Mouse (Mus musculus) neural tube, embryonic 12.5 days (tissue): ENCODE results near the gene Reps1. TPM values are rescaled to one million over a fixed set of nuclear protein-coding genes. Genes with fewer than 3 reads are reported as not detected.
A peak's percentile ranks its signal among the peaks of the same experiment; 100 is the strongest.

Experiments used
- ATAC-seq: fragments of 200-750 bp; cut with Nextera tagmentation; 2 replicates; pipeline ENCODE4 v1.8.0; 2017; ENCODE audit warnings: low read depth, mild to moderate bottlenecking, moderate TSS enrichment, moderate library complexity; ENCODE audit not compliant: low FRiP score
- H3K27ac ChIP-seq: fragments of 300-500 bp; sonication (generic); 2 replicates; pipeline ENCODE4 v1.5.1; 2016
- H3K27me3 ChIP-seq: fragments of 300-500 bp; sonication (generic); replicated peaks from 2 replicates; pipeline ENCODE4 v1.6.1; 2016; ENCODE audit warnings: mild to moderate bottlenecking
- H3K36me3 ChIP-seq: fragments of 300-500 bp; sonication (generic); 2 replicates; pipeline ENCODE4 v1.6.1; 2016; ENCODE audit warnings: mild to moderate bottlenecking
- H3K4me1 ChIP-seq: fragments of 300-500 bp; sonication (generic); 2 replicates; pipeline ENCODE4 v1.6.1; 2016
- H3K4me2 ChIP-seq: fragments of 300-500 bp; sonication (generic); replicated peaks from 2 replicates; pipeline ENCODE4 v1.6.1; 2016; ENCODE audit warnings: mild to moderate bottlenecking
- H3K4me3 ChIP-seq: fragments of 300-500 bp; sonication (generic); 2 replicates; pipeline ENCODE4 v1.5.1; 2016
- H3K9ac ChIP-seq: fragments of 300-500 bp; sonication (generic); 2 replicates; pipeline ENCODE4 v1.6.1; 2016; ENCODE audit warnings: mild to moderate bottlenecking
- H3K9me3 ChIP-seq: fragments of 300-500 bp; sonication (generic); 2 replicates; pipeline ENCODE4 v1.6.1; 2016; ENCODE audit warnings: mild to moderate bottlenecking
- WGBS: fragments of 180-500 bp; shearing (Covaris S2); methylation state at CpG from one replicate; pipeline ENCODE4 v1.1.7; 2016; 5-methylcytosine and 5-hydroxymethylcytosine counted together
- polyA plus RNA-seq: library from polyadenylated mRNA; unstranded; fragments of >200 nt; fragmentation: Nextera tagmentation; extraction: Ambion mirVana; gene quantifications from 2 replicates; pipeline ENCODE4 v1.2.1, GENCODE M21; 2016

Reps1 gene
- polyA plus RNA-seq = 39.6 and 44.7 TPM in 2 replicates

- Histone ChIP-seq H3K27ac (peak within 1 kb of the TSS; percentile 86), H3K4me2 (peak within 1 kb of the TSS; percentile 78), H3K9me3 (no peaks in the 10 kb centered on the region), H3K9ac (peak within 1 kb of the TSS; percentile 97), H3K4me1 (peaks cover 18% of the 10 kb centered on the region), H3K27me3 (no peaks in the 10 kb centered on the region), H3K4me3 (peak within 1 kb of the TSS; percentile 94), H3K36me3 (no peaks in the 10 kb centered on the region)
- under 1% methylated on average over 89 of the region's 90 CpGs for WGBS
- peak; percentile 90 for ATAC-seq
These were observed at the start of gene Reps1 for GRCm38 (mm10) chr10:18055696-18056390. Gene Reps1, plus strand, starts transcription at chr10:18055861.

GRCm38 (mm10) chr10:18006756-18007155 is 48.9 kb upstream of the Reps1 start:
- Histone ChIP-seq H3K4me2 (no peak overlapping the region), H3K27ac (no peak overlapping the region), H3K36me3 (peaks cover 14% of the 10 kb centered on the region; the same call in 1 of the 2 replicates), H3K4me1 (no peaks in the 10 kb centered on the region), H3K27me3 (no peaks in the 10 kb centered on the region), H3K9me3 (no peaks in the 10 kb centered on the region), H3K4me3 (no peak overlapping the region), H3K9ac (no peak overlapping the region)
- ATAC-seq = no peak
- WGBS = 94% methylated on average over 1 of the region's 1 CpGs

GRCm38 (mm10) chr10:18007243-18007642 is 48.4 kb upstream of the Reps1 start:
- ATAC-seq = no peak
- Histone ChIP-seq H3K4me2 (no peak overlapping the region), H3K9ac (no peak overlapping the region), H3K4me3 (no peak overlapping the region), H3K27me3 (no peaks in the 10 kb centered on the region), H3K4me1 (no peaks in the 10 kb centered on the region), H3K36me3 (peaks cover 16% of the 10 kb centered on the region; the same call in 1 of the 2 replicates), H3K27ac (no peak overlapping the region), H3K9me3 (no peaks in the 10 kb centered on the region)
- WGBS = 92% methylated on average over 3 of the region's 3 CpGs

- ATAC-seq = no peak
- H3K9ac ChIP-seq = no peak overlapping the region
These were observed 47.5 kb upstream of the Reps1 start for GRCm38 (mm10) chr10:18008118-18008517.

GRCm38 (mm10) chr10:18009744-18010143 is 45.9 kb upstream of the Reps1 start:
- Histone ChIP-seq H3K4me1 (no peaks in the 10 kb centered on the region), H3K36me3 (peaks cover 23% of the 10 kb centered on the region), H3K9me3 (no peaks in the 10 kb centered on the region), H3K4me3 (no peak overlapping the region), H3K9ac (no peak overlapping the region), H3K27me3 (no peaks in the 10 kb centered on the region), H3K27ac (no peak overlapping the region), H3K4me2 (no peak overlapping the region)
- 89% methylated on average over 1 of the region's 1 CpGs for WGBS
- ATAC-seq = no peak

More at GRCm38 (mm10) chr10:18008118-18008517, 47.5 kb upstream of the Reps1 start:
- Histone ChIP-seq H3K36me3 (peaks cover 16% of the 10 kb centered on the region; the same call in 1 of the 2 replicates), H3K4me1 (no peaks in the 10 kb centered on the region), H3K4me3 (no peak overlapping the region), H3K27me3 (no peaks in the 10 kb centered on the region), H3K27ac (no peak overlapping the region), H3K4me2 (no peak overlapping the region), H3K9me3 (no peaks in the 10 kb centered on the region)

GRCm38 (mm10) chr10:18011761-18012160 is 43.9 kb upstream of the Reps1 start:
- no peaks in the 10 kb centered on the region for H3K27me3 ChIP-seq
- H3K9ac ChIP-seq = no peak overlapping the region
- H3K36me3 ChIP-seq = peaks cover 27% of the 10 kb centered on the region
- H3K4me2 ChIP-seq = no peak overlapping the region
- 89% methylated on average over 5 of the region's 5 CpGs for WGBS
- no peak for ATAC-seq
- H3K4me3 ChIP-seq = no peak overlapping the region
- H3K27ac ChIP-seq = no peak overlapping the region
- no peaks in the 10 kb centered on the region for H3K9me3 ChIP-seq
- H3K4me1 ChIP-seq = no peaks in the 10 kb centered on the region

- no peak overlapping the region for H3K9ac ChIP-seq
- H3K9me3 ChIP-seq = no peaks in the 10 kb centered on the region
- WGBS = 74% methylated on average over 7 of the region's 7 CpGs
- no peak overlapping the region for H3K4me3 ChIP-seq
- H3K27me3 ChIP-seq = no peaks in the 10 kb centered on the region
- peaks cover 20% of the 10 kb centered on the region for H3K36me3 ChIP-seq
- ATAC-seq = no peak
- H3K4me2 ChIP-seq = peak overlapping the region; percentile 67
- no peak overlapping the region for H3K27ac ChIP-seq
- H3K4me1 ChIP-seq = peaks cover 11% of the 10 kb centered on the region; the same call in 1 of the 2 replicates
These were observed 35.2 kb upstream of the Reps1 start for GRCm38 (mm10) chr10:18020443-18020842.

GRCm38 (mm10) chr10:18020846-18021245 is 34.8 kb upstream of the Reps1 start:
- peak overlapping the region; percentile 67 for H3K4me2 ChIP-seq
- H3K9ac ChIP-seq = no peak overlapping the region
- H3K27me3 ChIP-seq = no peaks in the 10 kb centered on the region
- WGBS = 74% methylated on average over 1 of the region's 1 CpGs
- no peaks in the 10 kb centered on the region for H3K9me3 ChIP-seq
- H3K27ac ChIP-seq = no peak overlapping the region
- no peak overlapping the region for H3K4me3 ChIP-seq
- peaks cover 20% of the 10 kb centered on the region for H3K36me3 ChIP-seq
- peaks cover 11% of the 10 kb centered on the region; the same call in 1 of the 2 replicates for H3K4me1 ChIP-seq
- no peak for ATAC-seq

- Histone ChIP-seq H3K9me3 (no peaks in the 10 kb centered on the region), H3K9ac (peak overlapping the region; percentile 86), H3K4me2 (peak overlapping the region; percentile 67), H3K4me3 (peak overlapping the region; percentile 68), H3K27ac (peak overlapping the region; percentile 86), H3K4me1 (peaks cover 11% of the 10 kb centered on the region; the same call in 1 of the 2 replicates), H3K27me3 (no peaks in the 10 kb centered on the region), H3K36me3 (peaks cover 16% of the 10 kb centered on the region)
- 38% methylated on average over 14 of the region's 14 CpGs for WGBS
- ATAC-seq = peak; percentile 38
These were observed 33.9 kb upstream of the Reps1 start for GRCm38 (mm10) chr10:18021576-18022311.

- Histone ChIP-seq H3K9me3 (no peaks in the 10 kb centered on the region), H3K4me2 (peak overlapping the region; percentile 67), H3K36me3 (peaks cover 13% of the 10 kb centered on the region), H3K27ac (peak overlapping the region; percentile 86), H3K4me1 (peaks cover 11% of the 10 kb centered on the region; the same call in 1 of the 2 replicates), H3K4me3 (peak overlapping the region; percentile 68), H3K27me3 (no peaks in the 10 kb centered on the region), H3K9ac (peak overlapping the region; percentile 86)
- ATAC-seq = peak; percentile 88
- WGBS = 0% methylated on average over 21 of the region's 21 CpGs
These were observed 33.3 kb upstream of the Reps1 start for GRCm38 (mm10) chr10:18022312-18022711.

GRCm38 (mm10) chr10:18022741-18023347 is 32.8 kb upstream of the Reps1 start, which contains the start of gene Abracl:
Gene Abracl, minus strand, starts transcription at chr10:18023288.
- Histone ChIP-seq H3K4me2 (peak within 1 kb of the TSS; percentile 67), H3K27me3 (no peaks in the 10 kb centered on the region), H3K9ac (peak within 1 kb of the TSS; percentile 86), H3K4me1 (peaks cover 11% of the 10 kb centered on the region; the same call in 1 of the 2 replicates), H3K36me3 (peaks cover 9% of the 10 kb centered on the region), H3K27ac (peak within 1 kb of the TSS; percentile 86), H3K4me3 (peak within 1 kb of the TSS; percentile 68), H3K9me3 (no peaks in the 10 kb centered on the region)
- ATAC-seq = peak; percentile 95
- WGBS = under 1% methylated on average over 37 of the region's 37 CpGs

GRCm38 (mm10) chr10:18034408-18034807 is 21.3 kb upstream of the Reps1 start:
- no peak overlapping the region for H3K4me3 ChIP-seq
- H3K27ac ChIP-seq = no peak overlapping the region
- no peak overlapping the region for H3K9ac ChIP-seq
- no peak for ATAC-seq
- no peaks in the 10 kb centered on the region for H3K36me3 ChIP-seq
- H3K27me3 ChIP-seq = no peaks in the 10 kb centered on the region
- 89% methylated on average over 4 of the region's 4 CpGs for WGBS
- H3K4me1 ChIP-seq = no peaks in the 10 kb centered on the region
- H3K4me2 ChIP-seq = no peak overlapping the region
- H3K9me3 ChIP-seq = no peaks in the 10 kb centered on the region
